Comparison of ENCODE assay signal across 24 mouse cellular contexts in the genomic region with DNA sequence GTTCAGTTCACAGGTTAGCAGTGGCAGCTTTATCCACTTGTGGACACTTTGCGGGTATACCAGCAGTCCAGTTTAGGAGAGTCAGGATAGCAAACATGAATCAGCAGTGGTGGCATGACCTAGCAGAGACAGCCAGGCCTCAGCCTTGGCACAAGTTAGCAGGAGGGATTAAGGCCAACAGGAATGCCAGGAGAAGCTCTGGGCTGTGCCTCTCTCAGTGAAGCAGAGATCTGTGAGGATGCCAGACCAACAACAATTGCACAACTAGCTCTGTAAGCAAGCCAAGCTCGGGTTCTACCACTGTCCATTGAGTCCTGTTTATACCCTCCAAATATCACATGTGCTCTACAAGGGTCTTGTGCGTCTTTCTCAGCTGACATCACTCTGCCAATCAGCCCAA. TPM values are rescaled to one million over a fixed set of nuclear protein-coding genes. Genes with fewer than 3 reads are reported as not detected.
DNase-seq lines count a peak whose midpoint lies in the region; ATAC-seq and TF ChIP-seq lines count a peak whose summit lies in the region.
"Had no signal": no experiment of that assay in that cellular context is flagged by ENCODE, and none has a peak within 500 bp of the region (broad histone marks: within the 10 kb centered on the region; RNA-seq: fewer than 3 reads in every experiment).

No protein-coding gene starts in this region.

- TF ChIP-seq POLR2A in cerebellum, adult 2 months (IDR thresholded peaks at IDR 0.05; ENCODE audit: borderline replicate concordance, insufficient read depth, low read length): no peak
- no peak for TF ChIP-seq POLR2A in kidney, adult 2 months (IDR thresholded peaks at IDR 0.05; ENCODE audit: low read depth, low read length)

- no peaks in the 10 kb centered on the region for H3K9me3 ChIP-seq in forebrain, embryonic 11.5 days (ENCODE audit: control insufficient read depth, low read length)
- H3K9me3 ChIP-seq in forebrain, embryonic 13.5 days (replicated peaks): no peaks in the 10 kb centered on the region
- H3K9me3 ChIP-seq: limb, embryonic 10.5 days; liver, embryonic 15.5 days; midbrain, embryonic 13.5 days had no signal

- no peaks in the 10 kb centered on the region for H3K27me3 ChIP-seq in cerebellum, adult 2 months (ENCODE audit: control insufficient read depth, insufficient read depth, low read length)
- H3K27me3 ChIP-seq in kidney, adult 2 months (replicated peaks; ENCODE audit: control insufficient read depth, insufficient read depth, low read length): no peaks in the 10 kb centered on the region
- no peaks in the 10 kb centered on the region for H3K27me3 ChIP-seq in forebrain, embryonic 11.5 days (ENCODE audit: control insufficient read depth, insufficient read depth, low read length)
- no peaks in the 10 kb centered on the region for H3K27me3 ChIP-seq in forebrain, embryonic 13.5 days
- H3K27me3 ChIP-seq: liver, embryonic 15.5 days; midbrain, embryonic 13.5 days had no signal

- no peak overlapping the region for H3K9ac ChIP-seq in forebrain, embryonic 11.5 days (ENCODE audit: low read length)
- H3K9ac ChIP-seq in forebrain, embryonic 13.5 days: no peak overlapping the region
- H3K9ac ChIP-seq: liver, embryonic 15.5 days; midbrain, embryonic 13.5 days had no signal

- H3K36me3 ChIP-seq in kidney, adult 2 months (ENCODE audit: control insufficient read depth, insufficient read depth, low read length): no peaks in the 10 kb centered on the region
- no peaks in the 10 kb centered on the region for H3K36me3 ChIP-seq in forebrain, embryonic 11.5 days (ENCODE audit: control insufficient read depth, insufficient read depth, low read length)
- H3K36me3 ChIP-seq in forebrain, embryonic 13.5 days (ENCODE audit: poor library complexity, severe bottlenecking): no peaks in the 10 kb centered on the region
- H3K36me3 ChIP-seq: limb, embryonic 10.5 days; liver, embryonic 15.5 days; midbrain, embryonic 13.5 days had no signal

- peak; percentile 8 to 36 for DNase-seq in cerebellum, adult 2 months
- DNase-seq in cerebellum, adult 9-11 months: no peak
- DNase-seq in kidney, adult 2 months: peak; percentile 27
- no peak for DNase-seq in kidney, adult 11 months
- peak; percentile 26 for DNase-seq in adrenal gland, postnatal 10 days
- peak; percentile 23 to 26 for DNase-seq in gastrocnemius, postnatal 36 days
- no peak for DNase-seq in forebrain, embryonic 11.5 days (ENCODE audit: low spot score)
- DNase-seq: B cell, adult 2 months; cerebellum, adult 9-10 months; lung, postnatal 14 days; retina, postnatal 1 day; spleen, adult 18-20 months; thymus, postnatal 36 days had no signal

- no peak for ATAC-seq in forebrain, embryonic 11.5 days (replicated peaks; ENCODE audit: low FRiP score)
- no peak for ATAC-seq in forebrain, embryonic 13.5 days
- ATAC-seq: forebrain, embryonic 14.5 days; intestine, postnatal 0 days; midbrain, embryonic 13.5 days had no signal

- H3K27ac ChIP-seq in cerebellum, adult 2 months (ENCODE audit: insufficient read depth, low read length): no peak overlapping the region
- no peak overlapping the region for H3K27ac ChIP-seq in kidney, adult 2 months (ENCODE audit: insufficient read depth, low read depth, low read length)
- H3K27ac ChIP-seq in forebrain, embryonic 11.5 days (ENCODE audit: low read depth, low read length): no peak overlapping the region
- no peak overlapping the region for H3K27ac ChIP-seq in forebrain, embryonic 13.5 days
- H3K27ac ChIP-seq: limb, embryonic 10.5 days; liver, embryonic 15.5 days; midbrain, embryonic 13.5 days; stomach, postnatal 0 days had no signal

- intact Hi-C loops in gastrocnemius, postnatal 36 days (cut with DNase I): no loop called here

- no peaks in the 10 kb centered on the region for H3K4me1 ChIP-seq in cerebellum, adult 2 months (ENCODE audit: control insufficient read depth, insufficient read depth, low read length)
- no peaks in the 10 kb centered on the region for H3K4me1 ChIP-seq in kidney, adult 2 months (ENCODE audit: control insufficient read depth, insufficient read depth, low read length)
- no peaks in the 10 kb centered on the region for H3K4me1 ChIP-seq in forebrain, embryonic 11.5 days (replicated peaks; ENCODE audit: control insufficient read depth, insufficient read depth, low read length)
- no peaks in the 10 kb centered on the region for H3K4me1 ChIP-seq in forebrain, embryonic 13.5 days
- H3K4me1 ChIP-seq: limb, embryonic 10.5 days; liver, embryonic 15.5 days; midbrain, embryonic 13.5 days had no signal

- WGBS in cerebellum, adult 2 months: 46% methylated on average over 3 of the region's 3 CpGs
- 85% methylated on average over 3 of the region's 3 CpGs for WGBS in kidney, adult 2 months
- WGBS in forebrain, embryonic 11.5 days: 89% methylated on average over 3 of the region's 3 CpGs
- 90% methylated on average over 3 of the region's 3 CpGs for WGBS in forebrain, embryonic 13.5 days

- no peak for TF ChIP-seq CTCF in cerebellum, adult 2 months (IDR thresholded peaks at IDR 0.05; ENCODE audit: borderline replicate concordance, insufficient read depth, low read depth, low read length)
- TF ChIP-seq CTCF in kidney, adult 2 months (conservative IDR thresholded peaks at IDR 0.05; ENCODE audit: insufficient read depth, insufficient read length, low read depth, low read length): no peak

- no peak overlapping the region for H3K4me2 ChIP-seq in forebrain, embryonic 11.5 days (ENCODE audit: low read depth, low read length, severe bottlenecking)
- no peak overlapping the region for H3K4me2 ChIP-seq in forebrain, embryonic 13.5 days
- H3K4me2 ChIP-seq: liver, embryonic 15.5 days; midbrain, embryonic 13.5 days had no signal

- H3K4me3 ChIP-seq in cerebellum, adult 2 months (replicated peaks; ENCODE audit: insufficient read depth, low read depth, low read length): no peak overlapping the region
- no peak overlapping the region for H3K4me3 ChIP-seq in kidney, adult 2 months (ENCODE audit: insufficient read depth, low read depth, low read length)
- H3K4me3 ChIP-seq in forebrain, embryonic 11.5 days (ENCODE audit: low read depth, low read length): no peak overlapping the region
- H3K4me3 ChIP-seq in forebrain, embryonic 13.5 days: no peak overlapping the region
- H3K4me3 ChIP-seq: limb, embryonic 10.5 days; liver, embryonic 15.5 days; midbrain, embryonic 13.5 days had no signal

RNA-seq across cellular contexts. Expression of a gene that starts 13.9 kb away (rescaled TPM):
- polyA plus RNA-seq in cerebellum, adult 2 months (2012; rRNA removed): 0.76 and 0.85 TPM in 2 replicates
- 21.4 and 24.0 TPM in 2 replicates for polyA plus RNA-seq in kidney, adult 2 months (2012; rRNA removed)
- total RNA-seq in adrenal gland, postnatal 10 days (2021): 10 to 100 TPM in 1 of 2 experiments, 1 to 10 TPM in 1; 9.5 to 14.5 TPM
- total RNA-seq in gastrocnemius, postnatal 36 days (2021): 1 to 10 TPM; 1.9 to 3.5 TPM
- 0.57 and 0.69 TPM in 2 replicates for polyA plus RNA-seq in forebrain, embryonic 11.5 days (2014; fragmentation: Nextera tagmentation; extraction: Ambion mirVana)
- polyA plus RNA-seq in forebrain, embryonic 13.5 days (2015; fragmentation: Nextera tagmentation; extraction: Ambion mirVana): 0.47 and 0.56 TPM in 2 replicates

RNA-seq across cellular contexts. Expression of a gene that starts 57.5 kb away (rescaled TPM):
- polyA plus RNA-seq in cerebellum, adult 2 months (2012; rRNA removed): 0.41 TPM in 1 of 2 replicates, not detected in the other
- polyA plus RNA-seq in kidney, adult 2 months (2012; rRNA removed): not detected in 2 replicates
- not detected for total RNA-seq in adrenal gland, postnatal 10 days (2021)
- not detected for total RNA-seq in gastrocnemius, postnatal 36 days (2021)
- polyA plus RNA-seq in forebrain, embryonic 11.5 days (2014; fragmentation: Nextera tagmentation; extraction: Ambion mirVana): not detected in 2 replicates
- 1.4 and 1.9 TPM in 2 replicates for polyA plus RNA-seq in forebrain, embryonic 13.5 days (2015; fragmentation: Nextera tagmentation; extraction: Ambion mirVana)
- total RNA-seq: granulocyte monocyte progenitor cell, adult 5-6 weeks; layer of hippocampus, postnatal 25 days had no signal
- polyA plus RNA-seq: embryonic facial prominence, embryonic 11.5 days; hindbrain, embryonic 11.5 days; liver, embryonic 15.5 days had no signal

Comparison
In these comparisons a context has a peak if more than half of its experiments do, and no peak if none do; other contexts are left out.
1. DNase-seq: peak in cerebellum, adult 2 months (2 of 2), kidney, adult 2 months (single experiment), adrenal gland, postnatal 10 days (single experiment) and gastrocnemius, postnatal 36 days (2 of 2); none in cerebellum, adult 9-11 months (single experiment), kidney, adult 11 months (single experiment) and forebrain, embryonic 11.5 days (single experiment).
2. RNA of a gene that starts 13.9 kb away (polyA plus RNA-seq): 21.4 to 24.0 TPM in kidney, adult 2 months; 0.76 to 0.85 TPM in cerebellum, adult 2 months, 0.57 to 0.69 TPM in forebrain, embryonic 11.5 days and 0.47 to 0.56 TPM in forebrain, embryonic 13.5 days; every median in the first group is over 10 times any median in the second.